Mouse (Mus musculus) 3134 (cell line): ENCODE measurements at regions not wholly inside any gene's neighbourhood (a gene's known extent, or its start where the extent isn't known, plus 50 kb on each side); places are given as distances from the start of the nearest gene placed in this dataset.
"Not testable (repeated sequence)": the region's sequence is repeated elsewhere in the genome, so short reads cannot be mapped to it uniquely, and the experiment has no call there.

ENCODE experiments used
- DNase-seq: peaks from one replicate; pipeline ENCODE4 v3.0.0-alpha.2; 2011; ENCODE audit warnings: low spot score; ENCODE audit not compliant: insufficient read length; ENCODE audit errors: extremely low read depth

GRCm38 (mm10) chr6:37815218-37815617, 55.4 kb upstream of the Trim24 start:
- DNase-seq = not testable (repeated sequence)
